36 mouse cellular contexts compared by ENCODE assay signal in genomic region chr5:75109368-75109767, GRCm38 (mm10). TPM values are rescaled to one million over a fixed set of nuclear protein-coding genes. Genes with fewer than 3 reads are reported as not detected.
DNase-seq lines count a peak whose midpoint lies in the region; ATAC-seq lines count a peak whose summit lies in the region.
"Had no signal": no experiment of that assay in that cellular context is flagged by ENCODE, and none has a peak within 500 bp of the region (broad histone marks: within the 10 kb centered on the region; RNA-seq: fewer than 3 reads in every experiment).

No protein-coding gene starts in this region.

- H3K9ac ChIP-seq in heart, embryonic 12.5 days: no peak overlapping the region
- H3K9ac ChIP-seq: forebrain, postnatal 0 days; hindbrain, embryonic 12.5 days; midbrain, embryonic 12.5 days; neural tube, embryonic 12.5 days had no signal

- H3K27me3 ChIP-seq in heart, embryonic 12.5 days (replicated peaks): peaks cover 4% of the 10 kb centered on the region; the same call in 1 of the 2 replicates
- H3K27me3 ChIP-seq: hindbrain, embryonic 12.5 days; midbrain, embryonic 12.5 days; neural tube, embryonic 12.5 days had no signal

- peak; percentile 62 for DNase-seq in heart, adult 11 months
- DNase-seq in kidney, postnatal 14 days: peak; percentile 7
- no peak for DNase-seq in kidney, postnatal 25 days
- DNase-seq in ES-CJ7 (ENCODE audit: low read depth, low spot score): peak; percentile 18
- DNase-seq in embryo, embryonic 9.5 days (ENCODE audit: extremely low spot score): peak; percentile 4
- no peak for DNase-seq in thymus, adult 18-20 months
- no peak for DNase-seq in frontal cortex, postnatal 14 days (ENCODE audit: low spot score in 2 of 2)
- DNase-seq: adrenal gland, adult 8-10 months; cerebellum, adult 8-10 months; cerebellum, postnatal 25 days; forebrain, postnatal 0 days; gastrocnemius, postnatal 10 days; heart, postnatal 36 days; kidney, adult 9 months; left cerebral cortex, postnatal 4 days; liver; lung, postnatal 4 days; right cerebral cortex, adult 18-20 months; right cerebral cortex, postnatal 4 days; thymus, adult 2 months; thymus, postnatal 36 days had no signal

- no peak overlapping the region for H3K27ac ChIP-seq in heart, embryonic 12.5 days (ENCODE audit: poor library complexity, severe bottlenecking)
- H3K27ac ChIP-seq: hindbrain, embryonic 12.5 days; midbrain, embryonic 12.5 days; neural tube, embryonic 12.5 days; stomach, postnatal 0 days had no signal

- H3K36me3 ChIP-seq in heart, embryonic 12.5 days: no peaks in the 10 kb centered on the region
- H3K36me3 ChIP-seq: hindbrain, embryonic 12.5 days; midbrain, embryonic 12.5 days; neural tube, embryonic 12.5 days had no signal

- no peak for ATAC-seq in heart, embryonic 12.5 days (ENCODE audit: insufficient number of reproducible peaks, low FRiP score)
- ATAC-seq: activated CD4-positive, CD25-positive, alpha-beta regulatory T cell, adult 4 months; forebrain, postnatal 0 days had no signal

- H3K9me3 ChIP-seq in heart, embryonic 12.5 days (replicated peaks): no peaks in the 10 kb centered on the region; the same call in 1 of the 2 replicates
- H3K9me3 ChIP-seq: hindbrain, embryonic 12.5 days; megakaryocyte, embryonic 14.5 days; midbrain, embryonic 12.5 days; neural tube, embryonic 12.5 days had no signal

- no peak overlapping the region for H3K4me2 ChIP-seq in heart, embryonic 12.5 days
- H3K4me2 ChIP-seq: hindbrain, embryonic 12.5 days; midbrain, embryonic 12.5 days; neural tube, embryonic 12.5 days had no signal

- WGBS in heart, embryonic 12.5 days: 27% methylated on average over 5 of the region's 5 CpGs

- no peak overlapping the region for H3K4me3 ChIP-seq in heart, embryonic 12.5 days
- H3K4me3 ChIP-seq: erythroblast, embryonic 14.5 days; hindbrain, embryonic 12.5 days; megakaryocyte, embryonic 14.5 days; midbrain, embryonic 12.5 days; myocyte; neural tube, embryonic 12.5 days had no signal

- H3K4me1 ChIP-seq in heart, embryonic 12.5 days (replicated peaks): no peaks in the 10 kb centered on the region; the same call in 1 of the 2 replicates
- H3K4me1 ChIP-seq: hindbrain, embryonic 12.5 days; megakaryocyte, embryonic 14.5 days; midbrain, embryonic 12.5 days; neural tube, embryonic 12.5 days had no signal

RNA-seq across cellular contexts. Expression of gene Gsx2, which starts 34.0 kb away (rescaled TPM):
- not detected in 2 replicates for polyA plus RNA-seq in heart, embryonic 12.5 days (2016; fragmentation: Nextera tagmentation; extraction: Ambion mirVana)
- polyA plus RNA-seq: activated CD4-positive, CD25-positive, alpha-beta regulatory T cell, adult 4 months; embryonic facial prominence, embryonic 14.5 days; erythroblast, embryonic 14.5 days; gonadal fat pad, adult 2 months; heart, embryonic 16.5 days; liver, embryonic 16.5 days; lung, embryonic 16.5 days; myocyte; spleen, adult 2 months; stomach, postnatal 0 days; thymus, adult 2 months had no signal

RNA-seq across cellular contexts. Expression of gene Pdgfra, which starts 42.7 kb away (rescaled TPM):
- 41.2 and 41.3 TPM in 2 replicates for polyA plus RNA-seq in heart, embryonic 12.5 days (2016; fragmentation: Nextera tagmentation; extraction: Ambion mirVana)
- polyA plus RNA-seq: activated CD4-positive, CD25-positive, alpha-beta regulatory T cell, adult 4 months; erythroblast, embryonic 14.5 days had no signal

Comparison
In these comparisons a context has a peak if more than half of its experiments do, and no peak if none do; other contexts are left out.
1. DNase-seq: peak in heart, adult 11 months (single experiment), kidney, postnatal 14 days (single experiment), ES-CJ7 (single experiment) and embryo, embryonic 9.5 days (single experiment); none in kidney, postnatal 25 days (0 of 2), thymus, adult 18-20 months (0 of 2) and frontal cortex, postnatal 14 days (0 of 2).